Mouse (Mus musculus) R1 (cell line): ENCODE results near the gene Rps2.
"Not testable (repeated sequence)": the region's sequence is repeated elsewhere in the genome, so short reads cannot be mapped to it uniquely, and the experiment has no call there.

Experiments
- DNase-seq: peaks from one replicate; pipeline ENCODE4 v3.0.0-alpha.2; 2018; ENCODE audit warnings: low read depth, low spot score

Gene Rps2

GRCm38 (mm10) chr17:24705821-24706220 lies 12.1 kb upstream of the Rps2 start:
- DNase-seq: no peak

DNA sequence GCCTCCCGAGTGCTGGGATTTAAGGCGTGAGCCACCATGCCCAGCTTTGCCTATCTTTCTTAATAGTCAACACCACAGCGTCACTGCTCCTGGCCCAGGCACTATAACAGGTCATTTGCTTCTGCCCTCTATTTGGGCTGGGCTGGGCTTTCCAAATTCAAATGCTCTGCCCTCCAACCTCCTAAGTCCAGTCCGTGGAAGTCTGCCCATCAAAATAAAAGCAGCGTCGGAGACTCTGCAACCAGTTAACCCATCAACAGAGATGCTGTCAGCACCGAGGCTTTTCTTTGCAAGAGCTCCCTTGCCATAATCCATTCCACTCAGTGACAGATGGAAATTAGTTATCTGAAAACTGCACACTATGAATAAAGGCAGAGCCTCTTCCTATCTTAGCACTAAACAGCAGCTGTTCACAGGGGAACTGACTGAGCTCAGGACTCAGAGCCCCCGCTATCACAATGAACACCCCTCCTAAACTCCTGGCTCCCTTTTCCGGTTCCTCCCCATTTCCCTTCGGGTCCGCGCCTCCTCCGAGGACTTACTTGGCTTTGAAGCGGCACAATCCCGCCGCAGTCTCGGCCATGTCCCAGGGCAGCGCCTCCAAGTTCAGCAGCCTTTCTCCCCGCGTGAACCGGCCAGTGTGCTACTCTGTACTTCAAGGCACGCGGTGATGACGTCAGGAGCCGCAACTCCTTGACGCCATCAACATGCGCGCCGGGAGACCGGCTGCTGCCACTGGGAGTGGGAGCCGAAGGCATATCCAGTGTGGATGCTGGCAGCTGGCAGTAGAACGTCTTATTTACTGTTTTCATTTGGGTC lies 10.7 kb upstream of the Rps2 start, which contains the start of gene Tbl3:
TSS of gene Tbl3 (minus strand) at position 679 of the 819 bp plus-strand sequence.
- peak; percentile 96 for DNase-seq

DNA sequence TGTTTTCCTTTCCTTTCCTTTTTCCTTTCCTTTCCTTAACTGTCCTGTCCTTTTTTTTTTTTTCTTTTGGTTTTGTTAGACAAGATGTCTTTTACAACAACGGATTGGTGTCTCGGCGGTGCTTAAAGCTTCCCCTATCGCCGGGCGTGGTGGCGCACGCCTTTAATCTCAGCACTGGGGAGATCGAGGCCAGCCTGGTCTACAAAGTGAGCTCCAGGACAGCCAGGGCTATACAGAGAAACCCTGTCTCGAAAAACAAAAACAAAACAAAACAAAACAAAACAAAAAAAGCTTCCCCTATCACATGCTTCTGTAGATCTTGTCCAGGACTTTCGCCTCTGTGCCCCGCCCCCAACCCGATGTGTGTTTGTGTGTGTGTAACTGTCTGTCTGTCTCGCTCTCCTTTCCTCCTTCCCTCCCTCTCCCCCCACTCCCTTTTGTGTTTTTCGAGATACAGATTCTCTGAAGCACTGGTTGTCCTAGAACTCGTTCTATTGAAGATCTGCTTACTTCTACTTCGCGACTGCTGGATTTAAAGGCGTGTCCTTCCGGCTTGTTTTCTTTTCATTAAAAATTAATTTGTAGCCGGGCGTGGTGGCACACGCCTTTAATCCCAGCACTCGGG lies 10.0 kb upstream of the Rps2 start:
- DNase-seq: peak; percentile 52

- DNase-seq: peak; percentile 73
Observed at GRCm38 (mm10) chr17:24708646-24709045, 9.3 kb upstream of the Rps2 start.

GRCm38 (mm10) chr17:24715556-24715955 lies 2.4 kb upstream of the Rps2 start:
- no peak for DNase-seq

DNA sequence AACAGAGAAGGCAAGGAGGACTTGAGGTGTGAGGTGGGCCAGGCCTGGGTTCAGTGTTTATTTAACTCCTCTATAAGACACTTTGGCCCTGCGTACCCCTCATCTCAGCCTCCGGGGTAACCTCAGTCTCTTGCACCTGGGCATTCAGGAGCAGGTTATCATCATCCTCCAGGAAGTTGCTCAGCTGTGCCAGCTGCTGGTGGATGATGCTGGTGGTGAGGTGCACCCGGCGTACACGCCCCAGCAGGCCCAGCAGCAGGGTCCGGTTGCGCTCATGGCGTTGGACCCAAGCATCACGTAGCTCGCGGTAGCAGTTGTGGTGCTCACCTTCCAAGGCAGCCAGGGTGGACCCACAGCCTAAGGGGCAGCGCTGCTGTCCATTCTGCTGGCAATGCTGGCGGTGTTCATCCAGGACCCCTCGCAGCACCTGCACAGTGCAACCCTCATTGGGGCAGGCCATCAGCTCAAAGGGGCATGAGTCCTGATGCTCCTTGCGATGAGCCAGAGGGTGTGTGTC lies 1.7 kb upstream of the Rps2 start:
- no peak for DNase-seq

DNA sequence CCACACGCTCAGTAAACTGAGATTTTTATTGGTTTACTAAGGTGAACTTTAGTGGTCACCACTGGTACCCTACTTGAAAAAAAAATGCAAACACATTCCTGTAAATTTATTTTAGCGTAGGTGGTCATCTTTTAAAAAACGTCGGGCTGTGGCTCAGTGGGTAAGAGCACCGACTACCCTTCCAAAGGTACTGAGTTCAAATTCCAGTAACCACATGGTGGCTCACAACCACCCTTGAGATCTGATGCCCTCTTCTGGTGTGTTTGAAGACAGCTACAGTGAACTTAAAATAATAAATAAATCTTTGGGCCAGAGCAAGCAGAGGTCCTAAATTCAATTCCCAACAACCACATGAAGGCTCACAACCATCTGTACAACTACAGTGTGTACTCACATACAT lies 1.0 kb downstream of the Rps2 start:
- DNase-seq: not testable (repeated sequence)

GRCm38 (mm10) chr17:24719494-24720222 lies 1.7 kb downstream of the Rps2 start:
- DNase-seq: peak; percentile 99

GRCm38 (mm10) chr17:24720616-24721015 lies 2.7 kb downstream of the Rps2 start:
- not testable (repeated sequence) for DNase-seq

GRCm38 (mm10) chr17:24721383-24721955 lies 3.6 kb downstream of the Rps2 start:
- not testable (repeated sequence) for DNase-seq

GRCm38 (mm10) chr17:24722220-24722924 lies 4.5 kb downstream of the Rps2 start:
- DNase-seq: peak; percentile 54

GRCm38 (mm10) chr17:24723122-24723880 lies 5.4 kb downstream of the Rps2 start:
- peak; percentile 50 for DNase-seq

GRCm38 (mm10) chr17:24723881-24724180 lies 5.9 kb downstream of the Rps2 start:
- no peak for DNase-seq

DNA sequence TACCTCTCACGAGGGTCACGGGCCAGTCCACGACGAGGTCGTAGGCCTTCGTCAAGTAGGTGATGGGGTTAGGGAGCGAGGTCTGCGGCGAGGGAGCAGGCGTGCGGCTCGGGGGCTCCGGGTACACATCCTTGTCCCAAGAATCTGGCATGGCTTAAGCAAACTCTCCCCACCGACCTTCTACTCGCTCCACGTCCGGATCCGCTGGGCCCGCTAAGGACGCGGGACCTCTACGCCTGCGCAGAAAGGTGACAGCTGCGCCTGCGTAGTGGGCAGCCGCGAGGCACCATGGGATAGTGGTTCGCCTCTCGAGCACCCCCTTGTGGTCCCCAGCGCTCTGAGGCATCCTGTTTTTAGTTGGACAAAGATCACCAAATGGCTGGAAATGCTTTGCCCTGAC lies 6.3 kb downstream of the Rps2 start, which contains the start of gene Ndufb10:
TSS of gene Ndufb10 (minus strand) at position 295 of the 400 bp plus-strand sequence.
- peak; percentile 94 for DNase-seq

- no peak for DNase-seq
Observed at GRCm38 (mm10) chr17:24725637-24726390, 7.9 kb downstream of the Rps2 start.

- no peak for DNase-seq
Observed at GRCm38 (mm10) chr17:24727618-24728017, 9.7 kb downstream of the Rps2 start, which contains the start of gene Rpl3l. Rpl3l (plus strand) TSS chr17:24727820.

DNA sequence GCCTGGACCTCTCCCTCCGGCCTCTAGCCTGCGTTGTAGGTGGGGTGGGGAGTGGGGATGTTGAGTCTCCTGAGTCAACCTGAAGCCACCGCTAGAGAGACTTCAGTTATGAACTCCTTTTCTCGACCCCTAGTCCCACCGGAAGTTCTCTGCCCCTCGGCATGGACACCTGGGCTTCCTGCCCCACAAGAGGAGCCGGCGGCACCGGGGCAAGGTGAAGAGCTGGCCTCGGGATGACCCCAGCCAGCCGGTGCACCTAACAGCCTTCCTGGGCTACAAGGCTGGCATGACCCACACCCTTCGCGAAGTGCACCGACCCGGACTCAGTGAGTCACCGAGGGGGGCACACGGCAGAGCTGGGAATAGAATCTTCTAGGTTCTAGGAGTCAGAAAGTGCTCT lies 10.3 kb downstream of the Rps2 start:
- no peak for DNase-seq

DNA sequence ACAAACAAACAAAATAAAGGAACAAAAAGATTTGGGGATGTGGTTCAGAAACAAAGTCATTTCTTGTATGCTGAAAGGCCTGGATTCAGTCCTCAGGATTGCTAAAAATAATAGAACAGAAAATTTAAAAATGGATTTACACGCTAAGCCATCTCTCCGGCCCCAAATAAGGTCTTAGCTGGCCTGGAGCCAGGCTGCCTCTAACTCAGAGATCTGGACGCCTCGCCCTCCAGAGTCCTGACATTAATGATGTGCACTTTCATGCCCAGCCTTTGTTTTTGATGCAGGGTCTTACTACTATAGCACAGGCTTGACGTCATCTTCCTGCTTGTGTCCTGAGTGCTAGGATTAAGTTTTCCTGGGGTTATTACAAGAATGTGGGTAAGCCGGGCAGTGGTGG lies 11.2 kb downstream of the Rps2 start:
- DNase-seq: no peak

- no peak for DNase-seq
Observed at GRCm38 (mm10) chr17:24730787-24731186, 12.9 kb downstream of the Rps2 start.
